Mouse (Mus musculus): ENCODE data around the gene Dcakd. TPM values are rescaled to one million over a fixed set of nuclear protein-coding genes. Genes with fewer than 3 reads are reported as not detected.
A peak's percentile ranks its signal among the peaks of the same experiment; 100 is the strongest.

Gene Dcakd
- polyA plus RNA-seq, 1 experiment, result 58.3 TPM

GRCm38 (mm10) chr11:103003210-103003609, 24.9 kb downstream of the Dcakd start:
- no peak for DNase-seq
- H3K4me1 ChIP-seq (ENCODE audit: control insufficient read depth, insufficient read depth, low read length), result peaks cover 14% of the 10 kb centered on the region
- H3K27ac ChIP-seq (ENCODE audit: insufficient read depth, low read length), result no peak overlapping the region
- TF ChIP-seq POLR2A (IDR thresholded peaks at IDR 0.05; ENCODE audit: borderline replicate concordance, insufficient read depth, low read length) (no peak), CTCF (IDR thresholded peaks at IDR 0.05; ENCODE audit: borderline replicate concordance, insufficient read depth, low read depth, low read length) (no peak)
- WGBS, result 17% methylated on average over 5 of the region's 5 CpGs
- H3K27me3 ChIP-seq (ENCODE audit: control insufficient read depth, insufficient read depth, low read length), result no peaks in the 10 kb centered on the region
- no peak overlapping the region for H3K4me3 ChIP-seq (replicated peaks; ENCODE audit: insufficient read depth, low read depth, low read length)

- TF ChIP-seq CTCF (IDR thresholded peaks at IDR 0.05; ENCODE audit: borderline replicate concordance, insufficient read depth, low read depth, low read length) (no peak), POLR2A (IDR thresholded peaks at IDR 0.05; ENCODE audit: borderline replicate concordance, insufficient read depth, low read length) (no peak)
- Histone ChIP-seq H3K27ac (ENCODE audit: insufficient read depth, low read length) (no peak overlapping the region), H3K4me1 (ENCODE audit: control insufficient read depth, insufficient read depth, low read length) (peaks cover 14% of the 10 kb centered on the region), H3K27me3 (ENCODE audit: control insufficient read depth, insufficient read depth, low read length) (no peaks in the 10 kb centered on the region), H3K4me3 (replicated peaks; ENCODE audit: insufficient read depth, low read depth, low read length) (no peak overlapping the region)
- WGBS, result 90% methylated on average over 5 of the region's 5 CpGs
- DNase-seq, result no peak
Measured at GRCm38 (mm10) chr11:103001063-103001462, 27.1 kb downstream of the Dcakd start.

GRCm38 (mm10) chr11:103000111-103000510, 28.0 kb downstream of the Dcakd start:
- 83% methylated on average over 16 of the region's 16 CpGs for WGBS
- H3K27me3 ChIP-seq (ENCODE audit: control insufficient read depth, insufficient read depth, low read length), result no peaks in the 10 kb centered on the region
- no peak for DNase-seq
- no peak for TF ChIP-seq CTCF (IDR thresholded peaks at IDR 0.05; ENCODE audit: borderline replicate concordance, insufficient read depth, low read depth, low read length)
- no peak for TF ChIP-seq POLR2A (IDR thresholded peaks at IDR 0.05; ENCODE audit: borderline replicate concordance, insufficient read depth, low read length)
- no peak overlapping the region for H3K4me3 ChIP-seq (replicated peaks; ENCODE audit: insufficient read depth, low read depth, low read length)
- H3K27ac ChIP-seq (ENCODE audit: insufficient read depth, low read length), result no peak overlapping the region
- H3K4me1 ChIP-seq (ENCODE audit: control insufficient read depth, insufficient read depth, low read length), result peaks cover 14% of the 10 kb centered on the region

- Histone ChIP-seq H3K4me1 (ENCODE audit: control insufficient read depth, insufficient read depth, low read length) (peaks cover 14% of the 10 kb centered on the region), H3K4me3 (replicated peaks; ENCODE audit: insufficient read depth, low read depth, low read length) (no peak overlapping the region), H3K27ac (ENCODE audit: insufficient read depth, low read length) (0 out of 2 replicates have a peak overlapping the region, but pooled peaks have one; percentile 23), H3K27me3 (ENCODE audit: control insufficient read depth, insufficient read depth, low read length) (no peaks in the 10 kb centered on the region)
- WGBS, result 71% methylated on average over 14 of the region's 14 CpGs
- no peak for TF ChIP-seq CTCF (IDR thresholded peaks at IDR 0.05; ENCODE audit: borderline replicate concordance, insufficient read depth, low read depth, low read length)
- TF ChIP-seq POLR2A (IDR thresholded peaks at IDR 0.05; ENCODE audit: borderline replicate concordance, insufficient read depth, low read length), result no peak
- no peak for DNase-seq
Measured at GRCm38 (mm10) chr11:102999317-102999970, 28.7 kb downstream of the Dcakd start.

GRCm38 (mm10) chr11:102998577-102999316, 29.4 kb downstream of the Dcakd start:
- WGBS, result 32% methylated on average over 14 of the region's 14 CpGs
- DNase-seq, result peak in 1 of 2 experiments; percentile 38
- Histone ChIP-seq H3K4me3 (replicated peaks; ENCODE audit: insufficient read depth, low read depth, low read length) (no peak overlapping the region), H3K27me3 (ENCODE audit: control insufficient read depth, insufficient read depth, low read length) (no peaks in the 10 kb centered on the region), H3K27ac (ENCODE audit: insufficient read depth, low read length) (0 out of 2 replicates have a peak overlapping the region, but pooled peaks have one; percentile 23), H3K4me1 (ENCODE audit: control insufficient read depth, insufficient read depth, low read length) (peaks cover 14% of the 10 kb centered on the region)
- no peak for TF ChIP-seq POLR2A (IDR thresholded peaks at IDR 0.05; ENCODE audit: borderline replicate concordance, insufficient read depth, low read length)
- no peak for TF ChIP-seq CTCF (IDR thresholded peaks at IDR 0.05; ENCODE audit: borderline replicate concordance, insufficient read depth, low read depth, low read length)

GRCm38 (mm10) chr11:102998254-102998576, 29.9 kb downstream of the Dcakd start:
- Histone ChIP-seq H3K27me3 (ENCODE audit: control insufficient read depth, insufficient read depth, low read length) (no peaks in the 10 kb centered on the region), H3K27ac (ENCODE audit: insufficient read depth, low read length) (no peak overlapping the region), H3K4me3 (replicated peaks; ENCODE audit: insufficient read depth, low read depth, low read length) (no peak overlapping the region), H3K4me1 (ENCODE audit: control insufficient read depth, insufficient read depth, low read length) (peaks cover 14% of the 10 kb centered on the region)
- 90% methylated on average over 7 of the region's 7 CpGs for WGBS
- TF ChIP-seq CTCF (IDR thresholded peaks at IDR 0.05; ENCODE audit: borderline replicate concordance, insufficient read depth, low read depth, low read length), result no peak
- no peak for TF ChIP-seq POLR2A (IDR thresholded peaks at IDR 0.05; ENCODE audit: borderline replicate concordance, insufficient read depth, low read length)
- DNase-seq, result no peak

GRCm38 (mm10) chr11:102996991-102997770, 31.0 kb downstream of the Dcakd start:
- no peak for TF ChIP-seq POLR2A (IDR thresholded peaks at IDR 0.05; ENCODE audit: borderline replicate concordance, insufficient read depth, low read length)
- TF ChIP-seq CTCF (IDR thresholded peaks at IDR 0.05; ENCODE audit: borderline replicate concordance, insufficient read depth, low read depth, low read length), result no peak
- 86% methylated on average over 12 of the region's 12 CpGs for WGBS
- H3K4me1 ChIP-seq (ENCODE audit: control insufficient read depth, insufficient read depth, low read length), result peaks cover 16% of the 10 kb centered on the region

More at GRCm38 (mm10) chr11:102996991-102997770, 31.0 kb downstream of the Dcakd start:
- DNase-seq, result no peak
- Histone ChIP-seq H3K27ac (ENCODE audit: insufficient read depth, low read length) (no peak overlapping the region), H3K27me3 (ENCODE audit: control insufficient read depth, insufficient read depth, low read length) (no peaks in the 10 kb centered on the region), H3K4me3 (replicated peaks; ENCODE audit: insufficient read depth, low read depth, low read length) (no peak overlapping the region)

Measured in cerebellum, adult 2 months (tissue).